8 mouse cellular contexts compared by ENCODE assay signal in the genomic region with DNA sequence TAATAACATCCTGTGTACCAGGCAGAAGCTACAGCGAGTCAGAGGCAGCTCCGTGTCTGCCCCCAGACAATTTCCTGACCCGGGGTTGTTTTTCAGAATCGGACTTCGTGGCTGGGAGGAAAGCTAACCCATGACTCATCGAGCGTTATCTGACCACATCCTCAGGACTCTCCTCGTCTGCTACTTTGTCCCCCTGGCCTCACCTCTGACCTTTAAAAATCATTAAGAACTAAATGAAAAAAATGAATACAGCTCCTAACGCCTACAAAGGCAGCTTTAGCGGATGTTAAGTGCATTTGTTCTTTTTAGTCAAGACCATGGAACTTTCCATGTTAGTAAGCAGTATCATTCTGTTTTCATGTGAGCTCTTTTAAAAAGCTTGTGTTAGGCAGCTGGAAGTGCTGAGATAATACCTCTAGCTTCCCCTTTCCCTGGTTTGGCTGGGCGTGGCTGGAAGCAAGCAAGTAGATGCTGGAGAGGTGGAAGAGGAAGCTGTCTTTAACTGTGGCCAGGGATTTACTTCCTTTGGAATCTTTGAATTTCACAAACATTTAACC. TPM values are rescaled to one million over a fixed set of nuclear protein-coding genes. Genes with fewer than 3 reads are reported as not detected.
DNase-seq lines count a peak whose midpoint lies in the region; ATAC-seq and TF ChIP-seq lines count a peak whose summit lies in the region.

No protein-coding gene starts in this region.

- intact Hi-C loops in heart, postnatal 14 days (cut with DNase I): no loop called here
- intact Hi-C loops in left cerebral cortex, postnatal 25 days (cut with DNase I): no loop called here
- intact Hi-C loops in left cerebral cortex, postnatal 14 days (cut with DNase I): no loop called here
- intact Hi-C loops in left cerebral cortex, postnatal 10 days (cut with DNase I): no loop called here

- 36% methylated on average over 11 of the region's 11 CpGs for WGBS in lung, embryonic 15.5 days

- H3K9me3 ChIP-seq in lung, embryonic 15.5 days: no peaks in the 10 kb centered on the region

- no peaks in the 10 kb centered on the region for H3K79me3 ChIP-seq in C2C12 (ENCODE audit: low read depth)

- DNase-seq in heart, postnatal 14 days: peak; percentile 13 to 16
- no peak for DNase-seq in left cerebral cortex, postnatal 25 days (ENCODE audit: low spot score in 2 of 2)
- no peak for DNase-seq in cerebellum, adult 9-10 months
- no peak for DNase-seq in left cerebral cortex, postnatal 14 days (ENCODE audit: low spot score in 2 of 2)
- no peak for DNase-seq in left cerebral cortex, postnatal 10 days (ENCODE audit: extremely low spot score in 1 of 2, low spot score in 2 of 2)

- peak; percentile 81 for ATAC-seq in activated CD4-positive, CD25-positive, alpha-beta regulatory T cell, adult 4 months
- ATAC-seq in lung, embryonic 15.5 days (ENCODE audit: borderline replicate concordance, extremely low read depth, low FRiP score, low TSS enrichment): no peak

- no peaks in the 10 kb centered on the region for H3K79me2 ChIP-seq in C2C12 (ENCODE audit: control insufficient read depth, insufficient read depth)

- H3K4me2 ChIP-seq in lung, embryonic 15.5 days: no peak overlapping the region

- no peaks in the 10 kb centered on the region for H3K27me3 ChIP-seq in C2C12 (ENCODE audit: control insufficient read depth, insufficient read depth, insufficient read length)
- H3K27me3 ChIP-seq in lung, embryonic 15.5 days: no peaks in the 10 kb centered on the region

- no peak overlapping the region for H3ac ChIP-seq in C2C12 (ENCODE audit: control insufficient read depth, insufficient read length, low read depth)

- no peak overlapping the region for H3K9ac ChIP-seq in lung, embryonic 15.5 days

- no peak overlapping the region for H3K4me3 ChIP-seq in C2C12 (ENCODE audit: insufficient read depth, poor library complexity, severe bottlenecking)
- H3K4me3 ChIP-seq in lung, embryonic 15.5 days: no peak overlapping the region

- peaks cover 3% of the 10 kb centered on the region; the same call in 1 of the 2 replicates for H3K4me1 ChIP-seq in lung, embryonic 15.5 days

- H3K27ac ChIP-seq in lung, embryonic 15.5 days: 0 out of 2 replicates have a peak overlapping the region, but pooled peaks have one; percentile 15

- no peaks in the 10 kb centered on the region for H3K36me3 ChIP-seq in C2C12 (ENCODE audit: control insufficient read depth, insufficient read depth)
- no peaks in the 10 kb centered on the region for H3K36me3 ChIP-seq in lung, embryonic 15.5 days

- no peak for TF ChIP-seq CTCF in C2C12 (IDR thresholded peaks at IDR 0.05; ENCODE audit: control insufficient read depth, insufficient read depth, insufficient read length)

TF ChIP-seq in C2C12, 6 proteins besides CTCF, POLR2A, EP300 and RAD21:
- peak; percentile 19 for TF ChIP-seq MYOD1 (IDR thresholded peaks at IDR 0.05; ENCODE audit: control insufficient read depth, insufficient read length, low read depth)
- peak; percentile 52 for TF ChIP-seq MAX (IDR thresholded peaks at IDR 0.05)
- TF ChIP-seq FOSL1 (IDR thresholded peaks at IDR 0.05; ENCODE audit: insufficient read depth, low read length, poor library complexity, severe bottlenecking): peak; percentile 77
- no peak for TF ChIP-seq MYOG (IDR thresholded peaks at IDR 0.05; ENCODE audit: control insufficient read depth, extremely low read depth, insufficient read length)
- TF ChIP-seq USF1 (IDR thresholded peaks at IDR 0.05; ENCODE audit: low read depth): no peak

RNA-seq across cellular contexts. Expression of gene Mmd, which starts 24.3 kb away (rescaled TPM):
- 257 TPM for polyA plus RNA-seq in C2C12 (2012; fragmentation: generic; extraction: Trizol)
- 10 to 100 TPM; 20.3 to 23.2 TPM for polyA plus RNA-seq in activated CD4-positive, CD25-positive, alpha-beta regulatory T cell, adult 4 months (2017; shearing (Covaris generic))
- total RNA-seq in heart, postnatal 14 days (2021): 10 to 100 TPM; 35.9 to 38.2 TPM
- 45.5 and 45.7 TPM in 2 replicates for polyA plus RNA-seq in lung, embryonic 15.5 days (2015; fragmentation: Nextera tagmentation; extraction: Ambion mirVana)
- total RNA-seq in left cerebral cortex, postnatal 25 days (2021): 100 to 1,000 TPM; 227 to 240 TPM
- total RNA-seq in left cerebral cortex, postnatal 14 days (2021): 100 to 1,000 TPM; 219 to 221 TPM
- 100 to 1,000 TPM; 222 to 235 TPM for total RNA-seq in left cerebral cortex, postnatal 10 days (2021)

RNA-seq across cellular contexts. Expression of gene Gm45716, which starts 37.5 kb away (rescaled TPM):
- 22.9 TPM for polyA plus RNA-seq in C2C12 (2012; fragmentation: generic; extraction: Trizol)
- polyA plus RNA-seq in activated CD4-positive, CD25-positive, alpha-beta regulatory T cell, adult 4 months (2017; shearing (Covaris generic)): 1 to 10 TPM; 5.0 to 5.4 TPM
- total RNA-seq in heart, postnatal 14 days (2021): 10 to 100 TPM; 15.8 to 16.0 TPM
- polyA plus RNA-seq in lung, embryonic 15.5 days (2015; fragmentation: Nextera tagmentation; extraction: Ambion mirVana): 8.6 and 8.7 TPM in 2 replicates
- 1 to 10 TPM; 4.0 to 4.8 TPM for total RNA-seq in left cerebral cortex, postnatal 25 days (2021)
- total RNA-seq in left cerebral cortex, postnatal 14 days (2021): 1 to 10 TPM; 4.9 to 5.8 TPM
- 1 to 10 TPM; 3.7 to 5.0 TPM for total RNA-seq in left cerebral cortex, postnatal 10 days (2021)

Comparison
In these comparisons a context has a peak if more than half of its experiments do, and no peak if none do; other contexts are left out.
1. DNase-seq: peak in heart, postnatal 14 days (2 of 2); none in left cerebral cortex, postnatal 25 days (0 of 2), cerebellum, adult 9-10 months (single experiment), left cerebral cortex, postnatal 14 days (0 of 2) and left cerebral cortex, postnatal 10 days (0 of 2).
2. RNA of gene Mmd, which starts 24.3 kb away (total RNA-seq): 227 to 240 TPM in left cerebral cortex, postnatal 25 days, 222 to 235 TPM in left cerebral cortex, postnatal 10 days and 219 to 221 TPM in left cerebral cortex, postnatal 14 days; 35.9 to 38.2 TPM in heart, postnatal 14 days; every median in the first group is over 4 times any median in the second.